Mouse (Mus musculus) thymus, postnatal 4 days (tissue): ENCODE data around the gene Capza2.
A peak's percentile ranks its signal among the peaks of the same experiment; 100 is the strongest.

Experiments
- DNase-seq: peaks from one replicate; pipeline ENCODE4 v3.0.0; 2021

The Capza2 gene

GRCm38 (mm10) chr6:17635615-17636284, at the start of gene Capza2:
Capza2 (plus strand) TSS chr6:17636234.
- peak; percentile 21 for DNase-seq

DNA sequence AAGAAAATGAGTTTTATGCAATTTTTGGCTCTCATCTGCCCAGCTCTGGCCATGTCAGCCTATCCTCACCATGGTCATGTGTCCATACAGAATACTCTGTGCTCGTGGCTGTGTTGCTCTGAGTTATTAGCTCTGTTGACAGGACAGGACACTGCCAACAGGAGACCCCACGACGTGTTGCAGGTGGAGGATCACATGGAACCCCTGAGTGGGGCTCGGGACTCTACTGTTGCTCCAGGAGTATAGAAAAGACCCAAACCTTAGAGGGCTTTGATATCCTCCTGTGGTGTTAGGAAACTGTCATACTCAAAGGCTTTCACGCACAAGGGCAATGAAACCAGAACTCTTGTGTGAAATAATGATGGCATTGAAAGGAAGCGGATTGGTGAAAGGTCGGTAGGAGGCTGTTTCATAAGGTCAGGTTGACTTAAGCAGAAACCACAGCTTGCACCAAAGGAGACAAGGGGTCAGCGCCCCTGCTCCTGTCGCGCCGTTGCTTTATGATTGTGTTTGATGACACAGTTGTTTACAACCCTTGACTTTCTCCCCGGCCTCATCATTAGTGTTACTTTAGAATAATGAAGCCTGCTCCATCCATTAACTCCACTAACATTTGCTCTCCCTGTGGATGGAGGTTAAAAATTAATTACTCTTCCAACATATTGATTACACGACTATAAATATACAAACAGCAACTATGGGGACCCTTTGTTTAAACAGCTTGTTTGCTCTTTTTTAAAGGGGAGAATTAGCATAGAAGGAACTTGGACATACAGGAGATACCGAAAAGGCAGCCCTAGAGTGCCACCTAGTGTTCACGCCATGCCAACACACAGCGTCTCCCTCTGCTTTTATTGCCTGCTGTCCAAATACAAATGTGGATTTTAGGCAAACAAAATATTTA, 46.7 kb upstream of the Capza2 start:
- peak; percentile 80 for DNase-seq

- no peak for DNase-seq
Measured at GRCm38 (mm10) chr6:17589953-17590627, 45.9 kb upstream of the Capza2 start.

- DNase-seq, result no peak
Measured at GRCm38 (mm10) chr6:17593971-17594370, 42.1 kb upstream of the Capza2 start.

GRCm38 (mm10) chr6:17595712-17596462, 40.1 kb upstream of the Capza2 start:
- DNase-seq, result no peak

GRCm38 (mm10) chr6:17599373-17599772, 36.7 kb upstream of the Capza2 start:
- DNase-seq, result no peak

- DNase-seq, result no peak
Measured at GRCm38 (mm10) chr6:17601526-17601925, 34.5 kb upstream of the Capza2 start.

GRCm38 (mm10) chr6:17606915-17607314, 29.1 kb upstream of the Capza2 start:
- DNase-seq, result no peak

DNA sequence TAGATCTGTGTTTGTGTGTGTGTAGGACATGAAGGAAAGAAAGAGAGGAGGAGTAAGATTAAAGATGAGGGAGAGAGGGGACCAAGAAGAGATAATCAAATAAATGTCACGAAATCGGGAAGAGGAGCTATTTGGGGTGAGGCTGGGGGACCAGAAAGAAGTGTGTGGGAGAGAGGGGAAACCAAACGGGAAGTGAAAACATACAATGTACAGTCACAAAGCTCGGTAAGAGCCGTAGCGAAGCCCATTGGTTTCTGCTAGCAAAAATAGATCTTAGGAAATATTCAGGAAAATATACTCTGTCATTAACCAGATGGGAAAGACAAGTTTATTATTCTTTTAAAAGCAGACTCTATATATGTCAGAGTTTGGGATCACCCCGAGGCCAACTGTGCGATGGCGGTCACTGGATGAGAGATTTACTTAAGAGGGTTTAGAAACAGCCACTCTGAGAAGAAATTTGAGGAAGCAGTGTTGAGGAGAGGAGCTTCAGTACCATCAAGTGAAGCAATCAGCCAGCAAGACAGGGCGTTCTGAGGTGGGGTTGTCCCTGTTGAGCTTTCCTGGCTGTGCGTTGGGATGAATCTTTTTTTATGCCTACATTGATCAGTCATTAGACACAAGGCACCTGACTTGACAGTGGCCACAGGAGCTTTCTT, 24.6 kb upstream of the Capza2 start:
- no peak for DNase-seq

DNA sequence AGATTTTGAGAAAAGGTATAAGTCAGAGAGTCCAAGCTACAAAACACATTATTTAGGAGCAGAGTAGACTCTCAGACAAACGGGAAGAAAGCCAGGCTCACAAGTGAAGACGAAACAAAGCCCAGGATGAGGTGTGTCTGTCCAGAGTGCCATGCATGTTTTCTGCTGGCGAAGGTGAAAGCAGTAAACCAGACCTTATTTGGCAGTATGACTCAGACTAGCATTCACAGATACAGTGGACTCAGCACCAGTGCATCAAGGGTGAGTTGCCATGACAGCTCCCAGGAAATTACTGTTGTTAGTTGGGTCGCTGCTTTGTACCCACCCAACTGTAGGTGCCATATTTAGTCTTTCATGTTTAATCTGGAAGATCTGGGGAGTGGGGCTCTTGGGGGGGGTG, 23.4 kb upstream of the Capza2 start:
- no peak for DNase-seq

GRCm38 (mm10) chr6:17620823-17621222, 15.2 kb upstream of the Capza2 start:
- no peak for DNase-seq

- no peak for DNase-seq
Measured at GRCm38 (mm10) chr6:17621436-17621835, 14.6 kb upstream of the Capza2 start.

GRCm38 (mm10) chr6:17628701-17629455, 7.2 kb upstream of the Capza2 start:
- no peak for DNase-seq

DNA sequence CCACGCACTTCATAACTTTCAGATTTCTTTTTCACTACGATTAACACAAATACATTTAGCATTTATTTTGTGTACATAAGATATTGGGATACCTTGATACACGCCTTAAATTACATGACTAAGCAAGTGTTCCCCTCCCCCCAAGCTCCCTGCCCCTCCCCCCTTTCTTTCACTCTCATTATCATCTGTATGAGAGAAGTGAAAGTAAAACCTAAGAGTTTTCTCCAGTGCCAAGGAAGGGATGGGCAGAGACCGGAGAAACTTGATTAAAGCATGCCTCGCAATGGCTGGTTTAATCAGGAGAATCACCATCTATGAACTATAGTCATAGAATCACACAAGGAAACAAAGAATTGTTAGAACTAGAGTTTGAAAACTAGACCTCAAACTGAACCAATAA, 6.3 kb upstream of the Capza2 start:
- no peak for DNase-seq

DNA sequence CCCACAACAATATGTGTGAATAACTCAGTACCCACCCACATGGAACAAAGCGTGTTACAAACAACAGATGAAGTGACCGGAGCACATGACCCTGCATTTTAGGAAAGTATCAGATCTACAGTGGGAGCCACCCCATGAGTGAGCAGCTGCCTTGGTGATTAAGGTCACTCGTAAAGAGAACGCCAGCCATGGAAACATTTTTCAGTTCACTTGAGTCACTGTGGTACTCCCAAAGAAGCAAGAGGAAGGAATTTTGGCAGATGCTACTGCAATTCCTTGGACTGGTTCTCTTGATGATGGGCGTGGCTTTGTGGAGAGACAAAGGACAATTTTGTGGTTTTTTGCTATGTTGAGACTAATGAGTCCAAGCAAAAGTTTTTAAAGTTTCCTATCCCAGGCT, 4.4 kb upstream of the Capza2 start:
- no peak for DNase-seq

GRCm38 (mm10) chr6:17633819-17634218, 2.2 kb upstream of the Capza2 start:
- no peak for DNase-seq

- DNase-seq, result no peak
Measured at GRCm38 (mm10) chr6:17634992-17635391, 1.0 kb upstream of the Capza2 start.

- DNase-seq, result peak; percentile 98
Measured at GRCm38 (mm10) chr6:17636764-17637170, 733 bp downstream of the Capza2 start.

DNA sequence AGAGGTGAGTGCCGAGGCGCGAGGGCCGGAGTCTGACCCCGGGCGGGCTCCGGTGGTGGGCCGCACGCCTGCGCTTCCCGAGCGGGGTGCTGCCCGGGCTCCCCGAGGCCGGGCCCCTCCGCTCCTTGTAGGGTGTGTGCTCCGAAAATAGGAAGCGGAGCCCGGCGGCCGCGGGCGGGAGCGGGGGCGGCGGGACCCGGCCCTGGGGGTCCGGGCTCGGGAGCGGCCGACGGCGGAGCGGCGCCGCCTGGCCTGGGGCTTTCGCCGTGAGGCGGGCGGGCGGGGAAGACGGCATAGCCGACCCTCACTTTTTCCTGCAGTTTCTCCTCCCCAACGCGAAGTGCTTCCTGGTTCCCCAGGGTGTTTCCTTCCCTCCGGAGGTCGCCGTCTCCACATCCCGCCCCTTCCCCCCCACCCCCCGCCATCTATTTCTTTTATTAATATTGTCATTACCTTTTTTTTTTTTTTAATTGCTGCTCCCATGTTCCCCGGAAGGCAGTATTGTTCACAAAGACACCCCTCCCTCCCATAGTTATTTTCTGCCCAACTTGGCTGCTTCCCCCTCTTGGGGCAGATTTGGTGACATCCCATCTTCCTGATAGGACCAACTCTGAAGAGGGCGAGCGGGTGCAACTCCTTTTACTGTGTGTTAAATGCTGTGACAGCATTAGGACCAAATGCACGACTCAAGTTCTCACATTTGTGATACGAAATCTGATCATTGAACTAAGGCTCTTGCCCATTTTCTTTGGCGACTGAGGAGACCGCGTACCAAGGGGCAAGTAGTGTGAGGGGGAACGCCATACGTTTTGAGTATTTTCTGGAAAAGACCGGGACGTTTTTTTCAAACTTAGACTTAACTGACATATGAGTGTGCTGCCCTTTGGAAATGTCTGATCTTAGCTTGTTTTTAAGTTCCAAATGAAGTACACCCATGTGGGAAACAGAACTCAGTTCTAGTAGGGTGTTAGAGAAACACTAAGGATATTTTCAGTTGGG, 1.5 kb downstream of the Capza2 start:
- DNase-seq, result peak; percentile 74

DNA sequence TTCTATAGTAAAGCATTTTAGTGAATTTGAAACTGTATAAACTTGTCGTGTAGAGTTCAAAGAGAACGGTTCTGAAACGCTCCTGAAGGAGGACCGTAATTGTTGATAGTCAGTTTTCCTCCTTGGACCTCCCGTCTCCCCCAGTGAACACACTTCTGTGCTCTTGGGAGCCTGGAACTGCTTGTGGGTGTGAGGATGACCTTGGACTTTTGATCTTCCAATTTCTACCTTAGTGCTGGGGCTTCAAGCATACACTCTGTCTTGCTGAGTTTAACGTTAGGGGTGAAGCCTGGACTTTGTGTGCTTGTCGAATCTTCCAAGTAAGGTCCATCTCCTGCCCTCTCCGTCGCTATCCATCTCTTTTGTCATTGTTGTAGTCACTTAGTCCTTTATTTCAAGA, 4.0 kb downstream of the Capza2 start:
- DNase-seq, result no peak
